Mouse (Mus musculus): ENCODE data around the gene Ddc.

Gene Ddc

DNA sequence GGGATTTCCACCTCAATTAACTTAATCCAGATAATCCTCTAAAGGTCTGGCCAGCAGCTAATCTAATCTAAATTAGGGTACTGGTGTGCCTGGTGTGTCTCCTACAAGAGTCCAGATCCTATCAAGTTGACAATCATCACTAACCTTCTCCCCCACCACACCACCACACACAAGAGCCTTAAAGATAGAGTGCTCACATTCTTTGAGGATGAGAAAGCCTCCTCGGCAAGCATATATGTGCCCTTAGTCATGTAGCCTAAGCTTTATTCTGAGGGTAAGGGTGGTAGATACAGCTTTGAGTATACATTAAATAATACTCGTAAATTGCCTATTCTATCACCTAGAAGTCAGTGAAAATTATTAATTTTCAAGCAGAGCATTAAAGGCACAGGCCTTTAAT is 57.2 kb downstream of the Ddc start:
- DNase-seq = no peak

DNA sequence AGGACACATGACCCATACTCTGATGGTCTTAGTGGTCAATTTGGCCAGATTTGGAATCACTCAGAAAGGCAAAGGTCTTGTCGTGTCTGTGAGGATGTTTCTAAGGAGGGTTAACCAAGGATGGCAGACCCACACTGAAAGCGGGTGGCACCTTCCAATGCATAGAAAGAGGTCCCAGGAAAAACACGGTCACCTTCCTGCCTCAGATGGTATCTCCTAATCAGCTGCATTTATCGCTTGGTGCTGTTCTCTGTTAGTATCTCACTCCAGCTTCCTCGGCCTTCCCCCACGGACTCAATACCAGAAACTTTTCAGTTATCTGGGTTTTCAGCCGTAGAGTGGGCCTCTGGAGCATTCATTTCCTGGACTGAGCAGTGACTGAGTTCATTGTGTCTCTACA is 58.1 kb downstream of the Ddc start:
- no peak for DNase-seq

DNA sequence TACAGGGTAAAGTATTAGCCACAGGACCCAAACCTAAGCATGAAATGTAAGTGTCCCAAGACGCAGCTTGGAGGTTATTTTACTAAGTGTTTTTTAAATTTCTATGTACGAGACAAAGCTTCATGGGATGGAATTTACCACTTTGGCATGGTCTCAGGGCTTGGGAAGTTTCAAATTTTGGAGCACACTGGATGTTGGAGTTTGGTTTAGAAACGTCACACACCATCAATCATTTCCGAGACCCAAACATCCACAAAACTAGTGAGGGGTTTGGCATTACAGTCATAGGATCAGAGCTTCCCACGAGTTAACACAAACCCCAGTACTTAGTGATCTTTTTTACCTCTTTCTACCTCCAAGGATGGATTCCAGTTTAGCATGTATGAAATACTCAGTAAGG is 60.6 kb downstream of the Ddc start:
- DNase-seq = no peak

DNA sequence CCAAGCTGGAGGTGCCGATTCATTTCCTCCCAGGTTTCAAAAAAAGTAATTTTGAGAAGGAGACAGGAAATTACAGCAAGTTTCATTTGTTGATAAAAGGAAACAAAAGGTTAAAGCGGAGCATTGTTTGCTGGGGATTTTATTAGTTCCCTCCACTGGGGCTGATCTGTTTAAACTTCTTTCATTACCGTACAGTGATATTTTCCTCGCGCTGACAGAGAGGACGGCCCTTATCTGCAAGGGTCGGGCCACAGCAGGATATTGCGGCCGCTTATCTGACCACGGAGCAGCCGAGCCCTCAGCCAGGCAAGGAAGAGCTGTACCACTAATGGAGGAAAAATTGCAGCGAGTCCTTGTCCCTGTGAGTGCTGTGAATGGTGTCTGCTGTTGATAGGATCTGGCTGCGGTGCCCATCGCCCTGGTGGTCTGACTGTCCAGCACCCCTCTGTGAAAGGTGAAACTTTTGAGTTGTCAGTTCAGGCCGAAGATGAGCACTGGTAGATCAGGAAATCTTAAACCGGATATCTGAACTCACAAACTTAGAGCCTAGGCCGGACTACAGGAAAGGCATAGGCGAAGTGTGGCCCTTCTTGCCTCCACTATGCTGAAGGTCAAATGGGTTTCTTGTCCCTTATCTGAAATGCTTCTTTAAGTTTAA is 61.1 kb downstream of the Ddc start:
- no peak for DNase-seq

DNA sequence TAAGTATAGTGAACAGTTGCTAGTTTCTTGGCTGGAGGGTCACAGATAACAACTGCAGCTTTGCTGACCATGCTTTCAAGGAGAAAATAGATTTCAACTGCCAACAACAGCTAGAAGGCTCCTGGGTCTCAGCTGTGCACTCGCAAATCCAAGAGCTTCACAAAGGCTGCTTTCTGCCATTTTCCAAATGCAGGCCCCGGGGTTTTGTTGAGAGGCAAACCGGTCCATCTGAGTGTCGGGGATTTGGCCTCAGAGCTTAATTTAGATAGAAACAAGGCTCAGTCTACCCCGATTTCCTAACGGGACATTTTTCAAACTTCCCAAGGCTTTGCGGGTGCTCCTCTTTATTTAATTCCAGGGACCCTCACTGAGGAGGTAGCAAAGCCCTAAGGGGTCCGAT is 61.7 kb downstream of the Ddc start:
- no peak for DNase-seq

DNA sequence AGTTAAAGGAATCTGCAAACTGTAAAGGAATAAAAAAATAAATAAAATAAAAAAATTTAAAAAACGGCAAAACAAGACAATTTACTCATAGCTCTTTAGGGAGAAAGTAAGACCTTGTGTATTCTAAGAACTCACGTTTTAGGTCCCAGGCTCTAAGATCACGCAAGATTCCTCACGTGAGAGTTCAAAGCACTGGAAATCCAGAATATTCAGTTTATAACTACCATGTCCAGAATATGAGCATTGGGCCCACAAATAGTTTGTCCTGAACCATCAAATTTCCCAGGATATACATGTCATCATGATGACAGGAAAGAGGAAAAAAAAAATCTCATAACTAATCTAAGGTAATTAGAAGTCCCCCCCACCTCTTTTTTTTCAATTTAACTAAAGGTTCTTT is 62.2 kb downstream of the Ddc start:
- no peak for DNase-seq

DNA sequence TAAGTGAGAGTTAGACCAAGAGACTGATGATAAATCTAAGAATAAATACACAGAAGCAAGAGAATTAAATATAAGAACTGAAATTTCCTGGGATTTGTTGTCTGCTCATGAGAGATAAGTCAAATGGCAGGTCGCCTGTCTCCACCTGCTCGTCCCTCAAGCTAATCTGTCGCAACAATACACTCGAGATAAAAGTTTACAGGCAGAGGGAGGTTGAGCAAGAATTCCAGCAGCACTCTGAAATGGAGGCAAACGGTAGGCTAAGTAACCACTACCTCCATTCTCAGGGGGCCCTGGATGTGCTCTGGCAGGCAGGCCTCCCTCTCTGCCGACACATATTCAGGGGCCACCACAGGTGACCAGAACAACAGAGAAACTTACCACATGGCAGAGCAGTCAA is 62.6 kb downstream of the Ddc start:
- no peak for DNase-seq

DNA sequence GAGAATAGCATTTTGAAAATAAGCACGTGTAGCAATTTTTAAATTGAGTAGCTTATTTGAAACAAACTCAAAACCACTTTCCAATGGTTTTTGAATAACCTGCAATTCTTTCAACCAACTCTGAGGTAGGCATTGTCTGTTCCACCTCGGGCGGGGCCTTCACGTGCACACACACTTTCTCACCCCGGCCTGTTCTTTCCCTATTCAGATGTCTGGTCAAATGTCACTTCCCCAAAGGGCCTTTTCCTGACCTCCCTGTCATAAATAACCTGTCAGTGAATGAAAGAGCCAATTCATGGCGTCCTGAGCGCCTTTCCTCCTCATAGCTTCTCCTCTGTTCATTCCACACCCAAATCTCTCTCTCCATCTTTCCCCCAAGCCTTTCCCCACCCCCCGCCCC is 64.8 kb downstream of the Ddc start:
- DNase-seq = no peak

DNA sequence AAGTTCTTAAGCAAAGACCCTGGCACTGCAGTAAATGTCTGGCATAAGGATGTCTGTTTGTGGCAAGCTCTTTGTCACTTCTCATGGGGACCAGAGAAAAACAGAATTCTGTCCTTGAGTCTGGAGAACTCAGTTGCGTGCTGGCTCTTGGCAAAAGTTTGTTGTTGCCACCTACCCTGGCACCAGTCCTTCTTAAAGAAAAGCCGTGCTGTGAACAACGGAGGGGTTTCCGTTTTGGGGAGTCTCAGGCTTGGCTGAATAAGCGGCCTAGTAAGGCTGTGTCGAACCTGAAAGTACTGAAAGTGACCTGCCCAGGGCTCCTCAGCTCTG is 65.2 kb downstream of the Ddc start:
- no peak for DNase-seq

DNA sequence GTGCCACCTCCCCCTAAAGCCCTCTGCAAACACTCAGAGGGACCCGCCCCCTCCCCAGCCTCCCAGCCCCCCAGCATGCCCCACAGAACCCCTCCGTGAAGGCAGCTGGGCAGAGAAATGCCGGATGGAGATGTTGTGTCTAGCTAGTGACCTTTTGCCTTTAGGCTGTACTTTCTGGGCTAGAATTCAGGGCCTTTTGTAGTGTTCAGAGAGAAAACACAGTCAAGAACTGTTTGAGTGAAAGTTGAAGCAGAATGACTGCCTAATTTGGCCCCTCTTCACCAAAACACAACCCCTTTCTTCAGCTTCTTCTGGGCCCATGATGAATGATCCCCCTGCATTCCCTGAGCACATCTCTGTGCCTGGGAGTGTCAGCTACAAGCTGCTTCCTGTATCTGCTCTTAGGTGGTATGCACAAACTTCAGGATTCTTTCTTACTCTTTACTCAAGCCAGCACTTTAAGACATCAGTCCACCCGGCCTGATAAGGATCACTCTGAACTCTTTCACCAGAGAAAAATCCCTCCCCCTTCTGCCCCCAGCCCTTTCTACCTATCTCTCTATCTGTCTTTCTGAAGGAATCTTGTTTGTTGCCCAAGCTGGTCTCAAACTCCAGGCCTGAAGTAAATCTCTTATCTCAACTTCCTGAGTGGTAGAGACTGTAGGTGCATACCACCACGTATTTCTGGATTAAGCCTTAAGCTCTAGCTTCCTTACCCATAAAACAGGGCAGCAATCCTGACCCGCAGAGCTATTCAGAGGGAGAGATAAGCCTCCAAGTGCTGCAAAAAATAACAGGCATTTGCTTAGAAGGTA is 65.8 kb downstream of the Ddc start:
- no peak for DNase-seq

DNA sequence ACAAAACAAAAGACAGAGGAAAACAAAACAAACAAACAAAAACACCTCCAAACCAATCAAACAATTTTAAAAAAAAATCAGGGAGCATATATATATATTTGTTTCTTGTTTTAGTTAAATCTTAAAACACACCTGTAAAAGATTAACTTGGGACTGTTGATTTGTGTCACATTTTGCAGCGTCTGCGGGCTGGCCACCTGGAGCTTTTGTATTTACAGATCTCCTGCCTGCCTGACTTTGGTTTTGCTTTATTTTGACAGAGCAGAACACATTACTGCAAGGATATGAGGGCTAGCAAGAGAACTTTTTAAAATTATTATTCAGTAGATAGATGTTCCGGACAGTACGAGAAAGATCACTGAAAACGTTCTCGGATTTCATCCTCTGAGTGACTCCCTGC is 66.4 kb downstream of the Ddc start:
- no peak for DNase-seq

DNA sequence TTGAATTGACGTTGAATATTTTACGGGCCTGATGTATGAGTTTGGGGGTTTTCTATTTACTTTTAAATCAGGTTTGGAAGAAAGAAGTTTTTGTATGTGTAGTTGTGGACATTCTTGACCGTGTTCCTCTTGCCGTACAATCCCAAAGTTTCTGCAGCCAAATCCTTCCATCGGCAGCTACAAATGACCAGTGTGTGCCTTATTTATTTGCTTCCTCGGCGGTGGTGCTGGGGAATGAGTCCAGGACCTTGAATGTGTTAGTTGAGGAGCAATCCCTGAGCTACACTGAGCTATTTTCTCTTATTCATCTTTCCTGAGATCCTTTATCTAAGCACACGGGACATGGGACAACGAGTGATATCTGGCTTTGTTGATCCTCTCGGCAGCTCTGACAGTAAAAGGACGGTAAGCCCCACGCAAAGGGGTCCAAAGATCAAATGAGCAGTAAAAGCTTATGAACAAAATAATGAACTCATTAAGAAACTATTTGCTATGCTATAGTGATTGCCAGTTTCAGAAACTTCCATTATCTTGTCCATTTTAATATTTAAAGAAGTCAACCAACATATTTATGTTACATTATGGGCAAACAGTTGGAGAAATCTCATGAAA is 67.0 kb downstream of the Ddc start:
- no peak for DNase-seq

DNA sequence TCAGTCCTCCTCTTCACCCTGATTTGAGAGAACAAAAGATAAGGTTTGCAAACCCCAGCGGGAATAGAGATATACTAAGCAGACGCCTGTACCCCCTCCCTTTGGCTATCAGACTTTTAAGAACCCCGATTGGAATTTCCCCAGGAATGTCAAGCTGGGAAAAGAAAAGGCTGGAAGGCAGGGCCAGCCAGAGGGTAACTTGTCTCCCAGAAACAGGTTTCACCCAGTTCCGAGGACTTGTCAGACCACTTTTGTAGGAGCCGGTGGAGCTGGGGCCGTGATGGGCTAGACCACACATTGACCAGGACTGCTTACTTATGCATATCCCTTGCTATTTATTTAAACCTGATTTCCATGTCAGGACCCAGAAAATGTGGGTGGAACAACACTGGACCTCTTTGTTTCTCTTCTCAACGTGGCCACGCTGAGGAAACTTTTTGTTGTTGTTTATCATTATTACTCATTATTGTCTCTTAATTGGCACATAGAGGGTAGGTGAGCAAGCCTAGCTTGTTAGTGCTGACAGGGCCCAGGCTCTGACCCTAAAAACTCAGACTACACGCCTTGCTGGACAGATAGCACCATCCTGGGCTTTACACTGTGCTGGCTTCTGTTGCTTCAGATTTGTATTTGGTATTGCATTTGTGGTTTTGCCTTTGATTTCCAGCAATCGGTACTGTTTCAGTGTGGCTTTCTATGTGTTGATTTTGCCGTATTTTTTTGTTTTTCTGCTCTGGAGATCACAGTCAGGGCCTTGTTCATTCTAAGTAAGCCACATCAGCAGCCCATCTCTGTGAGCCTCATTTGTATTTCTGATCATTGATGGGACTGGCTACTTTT is 68.6 kb downstream of the Ddc start:
- no peak for DNase-seq

DNA sequence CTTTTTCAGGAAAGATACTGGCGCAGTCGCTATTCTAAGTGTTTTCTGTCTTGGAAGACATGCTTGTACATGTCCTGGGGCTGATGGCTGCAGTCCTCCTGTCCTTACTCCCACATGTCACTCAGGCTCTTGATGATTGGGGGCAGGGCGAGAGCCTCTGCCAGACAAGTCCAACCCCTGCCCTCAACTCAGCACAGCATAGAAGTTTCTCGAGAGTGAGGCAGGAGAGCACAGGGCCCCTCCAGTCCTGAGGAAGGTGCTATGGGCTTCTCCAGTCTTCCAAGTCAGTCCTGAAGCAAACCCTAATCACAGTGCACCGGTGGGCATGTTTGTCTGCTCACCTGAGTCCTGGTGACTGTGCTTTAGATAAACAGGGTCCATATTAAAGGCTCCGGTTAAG is 69.2 kb downstream of the Ddc start:
- no peak for DNase-seq

DNA sequence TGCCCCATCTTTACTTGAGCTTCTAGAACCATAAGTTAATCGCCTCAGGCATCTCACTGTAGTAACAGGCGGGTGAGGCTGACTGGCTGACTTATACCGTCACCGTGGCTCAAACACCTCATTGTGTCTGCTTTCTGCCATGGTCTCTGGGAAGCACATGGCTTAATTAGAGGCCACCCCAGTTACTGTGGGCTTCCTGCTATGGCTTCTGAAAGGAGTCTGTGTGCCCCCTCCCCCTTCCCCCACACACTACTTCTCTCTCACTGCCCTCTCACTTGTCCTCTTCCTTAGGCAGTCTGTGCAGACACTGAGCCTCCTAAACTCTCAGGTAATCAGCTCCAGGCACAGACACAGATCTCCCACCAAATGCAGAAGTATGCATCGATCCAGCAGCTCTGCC is 69.7 kb downstream of the Ddc start:
- DNase-seq = no peak

DNA sequence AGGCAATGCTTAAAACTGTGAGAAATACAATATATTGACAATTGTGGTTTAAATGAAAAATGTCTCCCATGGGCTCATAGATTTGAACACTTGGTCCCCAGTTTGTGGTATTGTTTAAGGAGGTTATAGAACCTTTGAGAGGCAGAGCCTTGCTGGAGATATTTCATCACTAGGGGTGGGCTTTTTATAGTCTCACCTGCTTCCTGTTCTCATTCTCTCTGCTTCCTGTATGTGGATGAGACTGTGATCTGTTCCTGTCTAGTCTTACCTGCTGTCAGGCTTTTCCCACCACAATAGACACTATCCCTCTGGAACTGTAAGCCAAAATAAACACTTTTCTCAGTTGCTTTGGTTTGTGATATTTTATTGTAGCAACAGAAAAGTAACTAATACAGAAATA is 71.5 kb downstream of the Ddc start:
- no peak for DNase-seq

DNA sequence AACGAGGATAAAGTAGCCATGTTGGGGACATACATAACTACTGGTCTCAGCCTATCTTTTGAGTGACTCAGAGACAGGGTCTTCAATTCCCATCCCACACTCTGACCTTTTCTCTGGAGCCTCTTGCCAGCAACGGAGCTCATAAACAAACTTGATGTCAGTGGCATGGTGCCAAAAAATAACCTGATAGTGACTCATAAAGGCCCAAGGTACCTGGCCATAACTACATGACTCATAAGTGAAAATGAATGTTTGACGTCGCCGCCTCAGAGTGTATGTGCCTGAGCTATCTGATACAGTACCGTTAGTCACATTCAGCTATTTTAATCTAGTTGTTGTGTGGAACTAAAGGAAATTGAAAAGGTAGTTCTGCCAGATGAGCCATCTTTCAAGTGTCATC is 72.3 kb downstream of the Ddc start:
- no peak for DNase-seq

DNA sequence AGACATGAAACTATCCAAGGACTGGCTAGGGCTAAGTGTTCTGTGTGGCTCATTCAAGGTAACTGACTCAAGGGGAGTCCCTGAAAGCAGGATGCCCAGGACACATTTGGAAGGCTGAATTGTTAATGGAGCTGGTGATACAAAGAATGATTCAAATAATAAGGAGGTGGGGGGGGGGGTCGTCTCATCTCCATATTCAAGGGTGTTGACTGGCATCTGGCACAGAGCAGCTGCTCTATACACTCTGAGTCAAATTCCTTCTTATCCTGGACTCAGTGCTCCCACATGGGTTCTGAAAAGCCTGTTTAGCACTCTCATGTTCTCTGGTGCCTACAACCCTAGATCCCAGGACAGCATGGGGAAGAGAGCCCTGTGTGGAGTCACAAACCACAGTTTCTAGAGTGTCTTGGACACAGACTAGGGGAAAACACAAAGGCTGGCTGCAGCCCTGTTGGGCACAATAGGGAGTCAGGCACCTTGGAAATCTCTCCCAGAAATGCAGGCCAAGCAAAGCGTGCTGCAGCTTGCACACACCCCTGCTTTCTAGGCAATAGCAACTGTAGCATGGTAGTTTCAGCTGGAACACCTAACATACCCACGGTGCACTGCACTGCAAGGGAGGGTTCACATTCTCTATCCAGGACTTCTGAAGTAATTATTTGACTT is 72.8 kb downstream of the Ddc start:
- DNase-seq = no peak

DNA sequence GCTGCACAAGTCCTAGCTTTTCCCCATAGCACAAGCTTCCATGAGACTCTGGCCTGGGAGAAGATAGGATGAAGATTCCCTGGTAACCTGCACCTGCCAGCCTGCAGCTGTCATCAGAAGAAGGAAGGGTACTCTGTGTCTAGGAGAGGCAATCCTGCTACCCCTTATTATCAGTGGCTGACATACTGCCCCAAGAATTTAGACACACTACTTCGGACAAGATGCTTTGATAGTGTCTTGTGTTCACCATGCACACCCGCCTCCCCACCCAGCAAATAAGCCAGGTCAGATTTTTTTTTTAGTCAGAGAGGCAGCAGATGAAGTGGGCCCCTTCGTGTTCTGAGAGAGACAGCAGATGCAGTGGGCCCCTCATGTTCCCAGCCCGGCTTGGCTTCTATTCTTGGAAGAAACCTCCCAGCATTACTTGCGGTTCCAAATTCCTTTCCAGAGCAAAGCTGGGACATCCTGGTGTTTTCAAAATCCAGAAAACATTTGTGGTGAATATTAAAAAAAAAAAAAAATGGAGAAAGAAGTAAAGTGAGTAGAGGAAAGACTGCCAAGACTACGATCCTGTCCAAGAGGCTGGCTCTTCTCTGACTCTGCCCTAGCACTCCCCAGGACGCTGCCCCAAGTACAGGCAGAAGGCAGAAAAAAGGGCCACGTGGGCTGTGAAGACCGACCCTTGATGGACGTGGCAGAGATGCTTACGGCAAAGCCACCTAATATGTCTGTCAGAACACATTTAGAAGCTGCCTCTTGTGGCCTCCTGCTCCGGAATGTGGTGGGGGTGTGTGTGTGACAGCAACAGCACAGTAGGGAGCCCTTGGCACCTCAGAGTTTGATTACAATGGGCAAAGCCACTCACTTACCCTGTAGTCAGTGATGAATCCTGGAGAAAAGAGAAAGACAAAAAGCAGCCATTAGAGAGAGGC is 73.7 kb downstream of the Ddc start:
- no peak for DNase-seq

DNA sequence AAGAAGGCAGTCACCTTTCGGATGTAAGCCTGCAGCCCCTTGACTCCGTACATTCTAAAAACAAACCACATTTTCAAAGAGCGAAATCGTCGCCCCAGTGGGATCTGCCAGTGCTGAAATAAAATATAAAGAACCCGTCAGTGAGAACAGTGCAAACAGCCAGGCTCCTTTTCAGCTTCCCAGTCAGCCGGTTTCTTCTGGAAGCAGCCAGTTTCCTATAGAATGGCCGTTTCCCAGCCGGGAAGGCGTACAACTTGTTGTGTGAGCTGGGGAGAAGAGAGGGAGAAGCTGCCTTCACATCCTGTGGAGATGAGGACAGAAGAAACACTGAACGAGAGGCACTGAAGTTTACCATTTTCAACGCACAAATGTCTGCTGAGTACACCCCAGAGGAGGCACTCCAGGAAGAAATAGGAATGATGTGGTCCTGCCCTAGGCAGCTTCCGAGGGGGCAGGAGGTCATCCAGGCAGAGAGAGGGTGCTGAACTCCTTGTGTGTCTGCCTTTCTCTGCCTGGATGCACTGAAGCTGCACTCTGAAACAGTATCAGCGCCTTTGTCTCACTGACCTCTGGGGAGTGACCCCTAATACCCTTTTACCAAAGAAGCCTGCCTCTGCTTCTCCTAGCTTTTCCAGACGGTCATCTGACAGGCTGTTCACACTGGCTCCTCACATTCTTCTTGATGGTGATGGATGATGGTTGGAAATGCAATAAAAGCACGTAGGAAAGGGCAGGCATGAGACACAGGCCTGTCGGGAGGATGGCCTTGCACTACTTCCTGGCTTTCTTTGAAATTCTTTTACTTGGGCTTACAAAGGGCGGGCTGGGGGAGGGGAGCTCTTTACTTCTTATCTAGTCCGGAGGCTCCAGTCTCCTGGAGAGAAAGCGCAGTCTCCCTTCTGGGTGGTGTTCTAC is 75.5 kb downstream of the Ddc start:
- DNase-seq = no peak

Measured in kidney, adult 18-20 months (tissue).